Mouse (Mus musculus) layer of hippocampus, adult 18-20 months (tissue): ENCODE data around the gene Tmem120b. TPM values are rescaled to one million over a fixed set of nuclear protein-coding genes. Genes with fewer than 3 reads are reported as not detected.

Source experiments
- DNase-seq, 2 experiments: peaks; one replicate each; pipeline ENCODE4 v3.0.0; 2022; ENCODE audit warnings: low spot score in 2 of 2
- total RNA-seq, 2 experiments: library from RNA; stranded (reverse); gene quantifications; 2 replicates each; pipeline ENCODE4 v1.2.3; 2021

Tmem120b gene
- total RNA-seq, 2 experiments from 2014 or later = 16.4 to 17.6 TPM

GRCm38 (mm10) chr5:123090560-123091306, 22.5 kb downstream of the Tmem120b start:
- no peak for DNase-seq

- DNase-seq = no peak
Observed at GRCm38 (mm10) chr5:123093077-123093633, 24.9 kb downstream of the Tmem120b start.

GRCm38 (mm10) chr5:123094238-123094991, 26.2 kb downstream of the Tmem120b start:
- peak in 1 of 2 experiments; percentile 54 for DNase-seq

- DNase-seq = no peak
Observed at GRCm38 (mm10) chr5:123096299-123096698, 28.1 kb downstream of the Tmem120b start.

- DNase-seq = no peak
Observed at GRCm38 (mm10) chr5:123098487-123098886, 30.3 kb downstream of the Tmem120b start.

GRCm38 (mm10) chr5:123102376-123102775, 34.2 kb downstream of the Tmem120b start:
- no peak for DNase-seq

- no peak for DNase-seq
Observed at GRCm38 (mm10) chr5:123103556-123103955, 35.3 kb downstream of the Tmem120b start.

GRCm38 (mm10) chr5:123104769-123105168, 36.6 kb downstream of the Tmem120b start:
- DNase-seq = no peak

GRCm38 (mm10) chr5:123109452-123110203, 41.4 kb downstream of the Tmem120b start:
- peak in 1 of 2 experiments; percentile 80 for DNase-seq

GRCm38 (mm10) chr5:123110296-123110721, 42.1 kb downstream of the Tmem120b start:
- no peak for DNase-seq

GRCm38 (mm10) chr5:123114109-123114508, 45.9 kb downstream of the Tmem120b start:
- no peak for DNase-seq

- peak in 1 of 2 experiments; percentile 51 for DNase-seq
Observed at GRCm38 (mm10) chr5:123114924-123115323, 46.7 kb downstream of the Tmem120b start.

GRCm38 (mm10) chr5:123116080-123116479, 47.9 kb downstream of the Tmem120b start:
- DNase-seq = no peak

GRCm38 (mm10) chr5:123117257-123117656, 49.0 kb downstream of the Tmem120b start:
- peak in 1 of 2 experiments; percentile 80 for DNase-seq

GRCm38 (mm10) chr5:123117773-123118172, 49.6 kb downstream of the Tmem120b start:
- DNase-seq = no peak

GRCm38 (mm10) chr5:123118826-123119225, 50.6 kb downstream of the Tmem120b start:
- no peak for DNase-seq

GRCm38 (mm10) chr5:123120624-123121215, 52.5 kb downstream of the Tmem120b start:
- DNase-seq = no peak

GRCm38 (mm10) chr5:123122181-123122580, 54.0 kb downstream of the Tmem120b start:
- DNase-seq = no peak

- DNase-seq = no peak
Observed at GRCm38 (mm10) chr5:123125105-123125504, 56.9 kb downstream of the Tmem120b start.

- DNase-seq = no peak
Observed at GRCm38 (mm10) chr5:123125638-123126406, 57.6 kb downstream of the Tmem120b start.
